Mouse (Mus musculus) embryonic facial prominence, embryonic 12.5 days (tissue): ENCODE results near the gene Adgrg1. TPM values are rescaled to one million over a fixed set of nuclear protein-coding genes. Genes with fewer than 3 reads are reported as not detected.
"Not testable (repeated sequence)": the region's sequence is repeated elsewhere in the genome, so short reads cannot be mapped to it uniquely, and the experiment has no call there.

Source experiments
- ATAC-seq: fragments of 200-750 bp; cut with Nextera tagmentation; 2 replicates; pipeline ENCODE4 v1.8.0; 2017; ENCODE audit not compliant: insufficient number of reproducible peaks, insufficient read depth, low FRiP score, low TSS enrichment
- H3K27ac ChIP-seq: fragments of 300-500 bp; sonication (generic); 2 replicates; pipeline ENCODE4 v1.5.1; 2016; ENCODE audit warnings: mild to moderate bottlenecking
- H3K27me3 ChIP-seq: fragments of 300-500 bp; sonication (generic); 2 replicates; pipeline ENCODE4 v1.6.1; 2016; ENCODE audit warnings: mild to moderate bottlenecking, moderate library complexity
- H3K36me3 ChIP-seq: fragments of 300-500 bp; sonication (generic); 2 replicates; pipeline ENCODE4 v1.6.1; 2016; ENCODE audit warnings: mild to moderate bottlenecking
- H3K4me1 ChIP-seq: fragments of 300-500 bp; sonication (generic); 2 replicates; pipeline ENCODE4 v1.6.1; 2016
- H3K4me2 ChIP-seq: fragments of 300-500 bp; sonication (generic); replicated peaks from 2 replicates; pipeline ENCODE4 v1.6.1; 2016; ENCODE audit warnings: mild to moderate bottlenecking, moderate library complexity
- H3K4me3 ChIP-seq: fragments of 300-500 bp; sonication (generic); 2 replicates; pipeline ENCODE4 v1.5.1; 2016; ENCODE audit warnings: mild to moderate bottlenecking
- H3K9ac ChIP-seq: fragments of 300-500 bp; sonication (generic); 2 replicates; pipeline ENCODE4 v1.6.1; 2016; ENCODE audit warnings: mild to moderate bottlenecking, moderate library complexity
- H3K9me3 ChIP-seq: fragments of 300-500 bp; sonication (generic); 2 replicates; pipeline ENCODE4 v1.6.1; 2016; ENCODE audit warnings: mild to moderate bottlenecking, moderate library complexity
- WGBS: fragments of 180-500 bp; shearing (Covaris S2); methylation state at CpG from one replicate; pipeline ENCODE4 v1.1.7; 2016; 5-methylcytosine and 5-hydroxymethylcytosine counted together
- polyA plus RNA-seq: library from polyadenylated mRNA; unstranded; fragments of >200 nt; fragmentation: Nextera tagmentation; extraction: Ambion mirVana; gene quantifications from 2 replicates; pipeline ENCODE4 v1.2.1, GENCODE M21; 2016

The Adgrg1 gene
- polyA plus RNA-seq, 1 experiment from 2014 or later, result 22.3 TPM

- Histone ChIP-seq H3K4me2 (no peak overlapping the region), H3K36me3 (no peaks in the 10 kb centered on the region), H3K9ac (no peak overlapping the region), H3K9me3 (no peaks in the 10 kb centered on the region), H3K27ac (no peak overlapping the region), H3K4me1 (no peaks in the 10 kb centered on the region; the same call in 1 of the 2 replicates), H3K27me3 (no peaks in the 10 kb centered on the region), H3K4me3 (no peak overlapping the region)
- WGBS, result 83% methylated on average over 9 of the region's 9 CpGs
- ATAC-seq, result no peak
These were observed 43.6 kb downstream of the Adgrg1 start for GRCm38 (mm10) chr8:95017969-95018635.

DNA sequence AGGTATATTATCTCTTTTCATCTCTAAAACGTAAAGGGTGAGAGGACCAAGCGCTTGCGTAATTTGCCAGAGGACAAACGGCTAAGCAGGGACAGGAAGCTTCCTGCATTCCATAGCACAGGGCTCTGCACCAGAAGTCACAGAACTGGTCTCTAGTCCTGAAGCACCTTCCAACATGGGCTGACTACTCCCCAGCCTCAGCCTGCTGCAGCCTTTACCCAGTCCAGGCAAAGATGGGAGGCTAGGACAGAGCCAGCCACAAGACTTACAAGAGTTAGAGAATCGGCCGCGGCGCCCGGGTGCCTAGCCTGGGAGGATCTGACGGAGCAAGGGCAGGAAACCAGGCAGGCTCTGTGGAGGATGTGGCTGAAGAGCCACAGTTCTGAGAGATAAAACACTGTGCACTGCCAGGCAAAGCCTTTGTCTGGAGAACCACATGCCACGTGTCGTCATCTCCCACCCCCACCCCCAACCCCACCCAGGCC lies 45.8 kb downstream of the Adgrg1 start:
- Histone ChIP-seq H3K36me3 (no peaks in the 10 kb centered on the region), H3K4me1 (no peaks in the 10 kb centered on the region; the same call in 1 of the 2 replicates), H3K4me3 (no peak overlapping the region), H3K27ac (no peak overlapping the region), H3K9me3 (no peaks in the 10 kb centered on the region), H3K9ac (no peak overlapping the region), H3K4me2 (no peak overlapping the region), H3K27me3 (no peaks in the 10 kb centered on the region)
- ATAC-seq, result no peak
- whole genome bisulfite sequencing, result 59% methylated on average over 12 of the region's 12 CpGs

- no peaks in the 10 kb centered on the region for H3K9me3 ChIP-seq
- no peak overlapping the region for H3K27ac ChIP-seq
- H3K4me2 ChIP-seq, result no peak overlapping the region
- no peak overlapping the region for H3K4me3 ChIP-seq
- no peaks in the 10 kb centered on the region; the same call in 1 of the 2 replicates for H3K4me1 ChIP-seq
- H3K36me3 ChIP-seq, result no peaks in the 10 kb centered on the region
- H3K9ac ChIP-seq, result no peak overlapping the region
- 85% methylated on average over 10 of the region's 10 CpGs for WGBS
- ATAC-seq, result no peak
- no peaks in the 10 kb centered on the region for H3K27me3 ChIP-seq
These were observed 46.3 kb downstream of the Adgrg1 start for GRCm38 (mm10) chr8:95020821-95021220.

- no peaks in the 10 kb centered on the region for H3K9me3 ChIP-seq
- H3K4me1 ChIP-seq, result no peaks in the 10 kb centered on the region; the same call in 1 of the 2 replicates
- H3K36me3 ChIP-seq, result no peaks in the 10 kb centered on the region
- no peak for ATAC-seq
- H3K4me3 ChIP-seq, result no peak overlapping the region
- no peak overlapping the region for H3K9ac ChIP-seq
- H3K4me2 ChIP-seq, result no peak overlapping the region
- 24% methylated on average over 8 of the region's 8 CpGs for WGBS
- no peaks in the 10 kb centered on the region for H3K27me3 ChIP-seq
- no peak overlapping the region for H3K27ac ChIP-seq
These were observed 48.6 kb downstream of the Adgrg1 start for GRCm38 (mm10) chr8:95023201-95023600.

- Histone ChIP-seq H3K9ac (no peak overlapping the region), H3K4me3 (no peak overlapping the region), H3K36me3 (no peaks in the 10 kb centered on the region), H3K9me3 (no peaks in the 10 kb centered on the region), H3K27me3 (no peaks in the 10 kb centered on the region), H3K4me1 (no peaks in the 10 kb centered on the region; the same call in 1 of the 2 replicates), H3K4me2 (no peak overlapping the region), H3K27ac (no peak overlapping the region)
- WGBS, result 77% methylated on average over 4 of the region's 4 CpGs
- no peak for ATAC-seq
These were observed 49.8 kb downstream of the Adgrg1 start for GRCm38 (mm10) chr8:95024387-95024786.

GRCm38 (mm10) chr8:95025421-95025820 lies 50.9 kb downstream of the Adgrg1 start:
- 71% methylated on average over 2 of the region's 2 CpGs for whole genome bisulfite sequencing
- no peak overlapping the region for H3K4me2 ChIP-seq
- no peaks in the 10 kb centered on the region; the same call in 1 of the 2 replicates for H3K4me1 ChIP-seq
- no peaks in the 10 kb centered on the region for H3K27me3 ChIP-seq
- no peaks in the 10 kb centered on the region for H3K36me3 ChIP-seq
- no peak overlapping the region for H3K9ac ChIP-seq
- no peak for ATAC-seq
- no peaks in the 10 kb centered on the region for H3K9me3 ChIP-seq
- no peak overlapping the region for H3K4me3 ChIP-seq
- no peak overlapping the region for H3K27ac ChIP-seq

GRCm38 (mm10) chr8:95028391-95028790 lies 53.8 kb downstream of the Adgrg1 start:
- not testable (repeated sequence) for H3K4me1 ChIP-seq, H3K27ac ChIP-seq, H3K36me3 ChIP-seq, H3K4me3 ChIP-seq, H3K4me2 ChIP-seq, ATAC-seq, H3K27me3 ChIP-seq, H3K9me3 ChIP-seq, H3K9ac ChIP-seq
- whole genome bisulfite sequencing, result 46% methylated on average over 7 of the region's 7 CpGs

GRCm38 (mm10) chr8:95037106-95037925 lies 62.8 kb downstream of the Adgrg1 start:
- no peak overlapping the region for H3K27ac ChIP-seq
- H3K9me3 ChIP-seq, result no peaks in the 10 kb centered on the region
- no peaks in the 10 kb centered on the region for H3K27me3 ChIP-seq
- WGBS, result 62% methylated on average over 7 of the region's 7 CpGs
- no peak overlapping the region for H3K4me3 ChIP-seq
- H3K4me2 ChIP-seq, result no peak overlapping the region
- H3K9ac ChIP-seq, result no peak overlapping the region
- no peaks in the 10 kb centered on the region for H3K36me3 ChIP-seq
- H3K4me1 ChIP-seq, result no peaks in the 10 kb centered on the region
- no peak; the same call in 1 of the 2 replicates for ATAC-seq

DNA sequence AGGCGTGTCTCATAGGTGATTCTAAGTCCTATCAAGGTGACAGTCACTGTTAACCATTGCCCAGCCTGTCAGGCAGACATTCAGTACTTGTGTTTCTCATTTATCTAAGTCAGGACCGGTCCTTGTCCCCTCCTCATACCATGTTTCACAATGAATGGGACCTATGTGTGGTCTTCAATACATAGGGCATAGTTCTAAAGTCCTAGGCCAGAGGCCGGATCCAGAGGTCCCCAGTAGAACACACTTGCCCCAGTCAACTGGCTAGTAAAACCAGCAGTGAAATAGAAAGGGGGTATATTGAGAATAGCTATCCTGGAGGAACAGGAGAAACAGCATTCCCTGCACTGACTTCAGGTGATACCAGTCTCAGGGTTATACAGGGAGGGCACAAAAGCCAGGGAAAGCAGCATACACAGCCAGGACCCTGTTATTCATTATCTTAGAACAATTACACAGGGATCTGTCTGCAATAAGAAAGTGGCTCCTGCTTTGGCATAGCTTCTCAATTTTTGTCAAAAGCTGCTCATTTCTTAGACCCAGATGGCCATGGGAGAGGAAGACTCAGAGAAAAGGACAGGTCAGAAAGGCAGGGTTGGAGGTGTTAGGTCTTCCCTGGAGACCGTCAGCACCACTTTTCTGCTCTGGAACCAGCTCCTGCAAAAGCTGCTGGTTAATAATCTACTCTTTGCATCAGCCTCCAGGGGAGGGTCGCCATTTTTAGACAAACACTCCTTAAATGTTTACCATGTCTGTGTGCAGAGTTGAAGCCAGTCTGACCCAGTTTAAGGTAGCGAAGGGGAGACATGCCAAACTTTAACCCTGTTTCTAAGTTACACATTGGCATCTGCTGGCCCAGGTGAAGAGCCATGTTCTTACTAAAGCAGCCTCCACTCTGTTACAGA lies 67.6 kb downstream of the Adgrg1 start:
- WGBS, result 68% methylated on average over 6 of the region's 6 CpGs
- Histone ChIP-seq H3K27me3 (no peaks in the 10 kb centered on the region), H3K36me3 (no peaks in the 10 kb centered on the region), H3K9me3 (no peaks in the 10 kb centered on the region), H3K4me3 (no peak overlapping the region), H3K4me1 (no peaks in the 10 kb centered on the region), H3K4me2 (no peak overlapping the region), H3K27ac (no peak overlapping the region), H3K9ac (no peak overlapping the region)
- no peak for ATAC-seq

GRCm38 (mm10) chr8:95044811-95045210 lies 70.3 kb downstream of the Adgrg1 start:
- H3K4me3 ChIP-seq, result no peak overlapping the region
- ATAC-seq, result no peak
- H3K27ac ChIP-seq, result no peak overlapping the region
- no peak overlapping the region for H3K9ac ChIP-seq
- 68% methylated on average over 4 of the region's 4 CpGs for WGBS
- H3K9me3 ChIP-seq, result no peaks in the 10 kb centered on the region
- no peaks in the 10 kb centered on the region for H3K4me1 ChIP-seq
- H3K36me3 ChIP-seq, result no peaks in the 10 kb centered on the region
- no peaks in the 10 kb centered on the region for H3K27me3 ChIP-seq
- no peak overlapping the region for H3K4me2 ChIP-seq

DNA sequence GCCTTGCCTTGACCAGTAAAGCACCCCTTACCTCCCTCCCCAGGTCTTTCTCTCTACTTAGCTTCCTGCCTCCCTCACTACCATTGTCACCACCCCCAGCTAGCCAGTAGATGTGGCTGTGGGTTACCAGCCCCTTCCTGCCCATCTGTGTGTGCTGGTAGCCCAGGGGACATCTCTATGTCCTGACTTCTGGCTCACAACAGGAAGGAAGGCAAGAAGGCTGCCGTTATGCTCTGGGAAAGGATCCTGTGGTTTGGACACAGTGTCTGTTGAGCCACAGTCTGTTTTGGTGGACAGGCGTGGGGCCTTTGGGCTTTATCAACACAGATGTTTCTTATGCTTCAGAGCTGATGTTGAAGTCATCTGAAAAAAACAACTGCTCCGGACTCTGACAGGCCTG lies 72.4 kb downstream of the Adgrg1 start:
- Histone ChIP-seq H3K4me3 (no peak overlapping the region), H3K9me3 (no peaks in the 10 kb centered on the region), H3K27me3 (no peaks in the 10 kb centered on the region), H3K9ac (no peak overlapping the region), H3K4me1 (no peaks in the 10 kb centered on the region), H3K36me3 (no peaks in the 10 kb centered on the region), H3K4me2 (no peak overlapping the region), H3K27ac (no peak overlapping the region)
- no peak for ATAC-seq
- WGBS, result 60% methylated on average over 3 of the region's 3 CpGs
